Comparison of ENCODE assay signal across 34 mouse cellular contexts in the genomic region with DNA sequence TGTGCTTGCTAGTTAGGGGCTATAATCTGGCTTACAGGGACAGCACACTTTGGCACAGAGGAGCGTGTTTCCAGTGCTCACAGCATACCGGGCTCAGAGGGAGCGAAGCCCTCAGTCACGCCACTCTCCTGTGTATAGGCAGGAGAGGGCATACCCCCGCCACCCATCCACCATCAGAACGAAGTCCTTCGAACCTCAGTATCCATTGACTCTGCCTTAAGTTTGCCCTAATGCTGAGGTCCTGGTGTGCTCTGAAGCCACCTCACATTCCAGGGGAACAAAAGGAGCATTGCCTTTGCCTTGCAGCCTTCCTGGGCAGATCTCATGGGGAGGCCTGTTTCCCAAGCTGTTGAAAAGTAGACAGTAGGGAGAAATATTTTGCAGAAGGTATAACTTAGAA.
"Had no signal": no experiment of that assay in that cellular context is flagged by ENCODE, and none has a peak within 500 bp of the region (broad histone marks: within the 10 kb centered on the region; RNA-seq: fewer than 3 reads in every experiment).

No protein-coding gene starts in this region.

- H3K4me3 ChIP-seq: heart, embryonic 10.5 days; heart, embryonic 12.5 days; heart, embryonic 13.5 days; heart, embryonic 15.5 days; hindbrain, embryonic 10.5 days; hindbrain, embryonic 12.5 days; hindbrain, embryonic 13.5 days; hindbrain, embryonic 15.5 days; intestine, embryonic 15.5 days; kidney, embryonic 15.5 days; layer of hippocampus, adult 2 months had no signal

- H3K9ac ChIP-seq: heart, embryonic 12.5 days; heart, embryonic 13.5 days; heart, embryonic 15.5 days; hindbrain, embryonic 12.5 days; hindbrain, embryonic 13.5 days; hindbrain, embryonic 14.5 days; hindbrain, embryonic 15.5 days; intestine, embryonic 15.5 days; kidney, embryonic 15.5 days had no signal

- ATAC-seq: hindbrain, embryonic 16.5 days; hindbrain, postnatal 0 days; inflammation-experienced regulatory T-cells, adult 6 months; intestine, embryonic 15.5 days; intestine, embryonic 16.5 days; intestine, postnatal 0 days had no signal

- H3K4me2 ChIP-seq: heart, embryonic 11.5 days; heart, embryonic 12.5 days; heart, embryonic 13.5 days; heart, embryonic 15.5 days; hindbrain, embryonic 12.5 days; hindbrain, embryonic 13.5 days; hindbrain, embryonic 14.5 days; hindbrain, embryonic 15.5 days; intestine, embryonic 15.5 days; kidney, embryonic 15.5 days had no signal

- H3K9me3 ChIP-seq: heart, embryonic 10.5 days; heart, embryonic 12.5 days; heart, embryonic 13.5 days; heart, embryonic 15.5 days; hindbrain, embryonic 10.5 days; hindbrain, embryonic 12.5 days; hindbrain, embryonic 13.5 days; hindbrain, embryonic 15.5 days; intestine, embryonic 15.5 days; kidney, embryonic 15.5 days had no signal

- H3K27me3 ChIP-seq: heart, embryonic 12.5 days; heart, embryonic 13.5 days; heart, embryonic 15.5 days; hindbrain, embryonic 12.5 days; hindbrain, embryonic 13.5 days; hindbrain, embryonic 15.5 days; intestine, embryonic 15.5 days; kidney, embryonic 15.5 days had no signal

- H3K4me1 ChIP-seq: intestine, embryonic 15.5 days; kidney, embryonic 15.5 days had no signal

- DNase-seq: heart, postnatal 10 days; heart, postnatal 36 days; heart, postnatal 4 days; kidney, adult 11 months; kidney, adult 18-20 months; kidney, adult 2 months; kidney, adult 8-10 months; kidney, adult 9 months; kidney, postnatal 10 days; kidney, postnatal 14 days; kidney, postnatal 25 days; kidney, postnatal 36 days; kidney, postnatal 4 days; layer of hippocampus, adult 9-11 months; layer of hippocampus, postnatal 36 days had no signal

- H3K27ac ChIP-seq: heart, embryonic 10.5 days; heart, embryonic 13.5 days; heart, embryonic 15.5 days; hindbrain, embryonic 10.5 days; hindbrain, embryonic 12.5 days; hindbrain, embryonic 13.5 days; hindbrain, embryonic 14.5 days; hindbrain, embryonic 15.5 days; hindbrain, postnatal 0 days; intestine, embryonic 15.5 days; kidney, embryonic 15.5 days; kidney, postnatal 0 days; layer of hippocampus, adult 2 months had no signal

- H3K36me3 ChIP-seq: heart, embryonic 10.5 days; heart, embryonic 12.5 days; heart, embryonic 13.5 days; heart, embryonic 15.5 days; hindbrain, embryonic 10.5 days; hindbrain, embryonic 12.5 days; hindbrain, embryonic 13.5 days; hindbrain, embryonic 15.5 days; intestine, embryonic 15.5 days; kidney, embryonic 15.5 days had no signal
